Mouse (Mus musculus) ovary, postnatal 10 days (tissue): Measurements from ENCODE around the gene Col6a5.

ENCODE experiments used
- DNase-seq: peaks from one replicate; pipeline ENCODE4 v3.0.0; 2022; ENCODE audit warnings: low spot score

Col6a5 gene

DNA sequence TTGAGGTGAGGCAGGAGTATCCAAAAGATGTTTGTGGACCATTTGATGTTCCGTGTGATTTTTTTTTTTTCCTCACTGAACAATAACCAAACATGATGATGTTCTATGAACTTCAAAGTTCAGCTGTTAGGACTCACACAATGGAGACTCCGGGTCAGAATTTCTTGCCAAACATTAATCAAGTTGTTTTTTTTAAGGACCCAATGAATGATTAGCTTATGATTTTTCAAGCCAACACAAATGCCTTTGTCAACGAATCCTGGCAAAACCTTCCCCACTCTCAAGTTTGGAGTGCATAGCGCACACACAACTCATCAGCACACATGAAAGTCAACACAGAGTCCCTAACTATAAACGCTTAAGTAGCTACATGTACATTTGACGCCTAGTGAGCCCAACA is 139.7 kb downstream of the Col6a5 start:
- no peak for DNase-seq

DNA sequence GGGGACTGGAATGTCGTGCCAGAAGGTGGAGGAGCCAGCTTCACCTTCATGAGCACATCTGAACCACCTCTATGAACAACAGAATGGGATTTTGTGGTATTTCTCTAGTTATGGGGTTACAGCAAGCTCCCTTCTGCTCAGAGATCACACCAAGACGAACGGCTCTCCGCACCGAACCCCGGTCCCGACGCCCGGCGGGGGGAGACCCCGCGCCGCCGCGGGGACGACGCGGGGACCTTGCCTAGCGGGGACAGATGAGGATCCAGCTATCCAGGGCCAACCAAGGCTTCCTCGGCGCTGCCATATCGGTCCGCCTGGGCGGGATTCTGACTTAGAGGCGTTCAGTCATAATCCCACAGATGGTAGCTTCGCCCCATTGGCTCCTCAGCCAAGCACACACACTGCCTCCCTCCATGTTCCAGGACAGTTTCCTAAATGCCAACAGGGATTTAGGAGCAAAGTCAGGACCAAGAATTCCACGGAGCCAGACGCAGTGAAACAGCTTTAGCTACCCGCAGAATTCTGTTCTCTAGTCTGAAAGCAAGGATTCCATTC is 141.2 kb downstream of the Col6a5 start:
- no peak for DNase-seq

DNA sequence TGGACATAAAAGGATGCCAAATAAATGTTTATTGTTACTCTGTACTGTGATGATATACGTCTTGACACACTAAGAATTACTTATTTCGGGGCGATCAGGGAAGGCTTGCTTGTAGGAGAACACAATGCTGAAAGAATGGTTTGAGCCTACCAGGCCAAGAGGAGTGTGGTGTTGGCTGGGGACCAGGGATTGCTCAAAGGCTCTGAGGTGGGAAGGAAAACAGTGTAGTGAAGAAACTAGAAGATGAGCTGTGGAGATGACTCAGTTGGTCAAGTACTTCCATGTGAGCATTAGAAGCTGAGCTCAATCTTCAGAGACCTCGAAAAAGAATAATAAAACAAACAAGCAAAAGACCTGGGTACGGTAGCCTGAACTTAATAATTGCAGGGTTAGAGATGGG is 146.0 kb downstream of the Col6a5 start:
- DNase-seq = no peak

- DNase-seq = no peak
Observed at GRCm38 (mm10) chr9:105811458-105811857, 149.0 kb downstream of the Col6a5 start.

DNA sequence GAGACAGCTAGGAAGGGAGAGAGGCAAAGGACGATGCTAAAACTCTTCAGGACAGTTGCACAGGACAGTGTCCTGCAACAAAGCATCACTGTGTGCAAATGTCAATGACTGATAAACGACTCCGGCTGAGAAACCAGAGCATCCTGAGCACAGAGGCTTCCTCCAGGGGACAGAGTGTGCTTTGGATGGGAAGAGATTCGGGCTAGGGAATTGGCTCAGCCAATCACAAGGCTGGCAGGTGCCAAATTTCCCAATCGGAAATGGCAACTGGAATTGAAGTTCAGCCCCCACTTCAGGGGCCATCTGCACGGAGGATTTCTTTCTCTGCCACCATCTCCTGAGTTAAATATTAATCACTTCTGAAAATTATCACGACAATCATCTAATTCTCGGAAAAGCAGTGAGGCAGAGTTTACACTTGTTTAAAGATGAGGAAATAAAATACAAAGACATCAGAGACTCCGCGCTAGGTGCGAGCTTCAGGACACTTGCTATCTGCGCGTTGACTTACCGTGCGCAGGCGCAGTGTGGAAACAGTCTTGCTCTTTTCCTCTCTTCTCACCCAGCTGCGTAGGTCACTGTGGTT is 151.4 kb downstream of the Col6a5 start:
- DNase-seq = no peak
